Mouse (Mus musculus): Measurements from ENCODE around the gene Gm10300. TPM values are rescaled to one million over a fixed set of nuclear protein-coding genes. Genes with fewer than 3 reads are reported as not detected.

Gene Gm10300
- polyA plus RNA-seq, 1 experiment from 2014 or later = not detected

DNA sequence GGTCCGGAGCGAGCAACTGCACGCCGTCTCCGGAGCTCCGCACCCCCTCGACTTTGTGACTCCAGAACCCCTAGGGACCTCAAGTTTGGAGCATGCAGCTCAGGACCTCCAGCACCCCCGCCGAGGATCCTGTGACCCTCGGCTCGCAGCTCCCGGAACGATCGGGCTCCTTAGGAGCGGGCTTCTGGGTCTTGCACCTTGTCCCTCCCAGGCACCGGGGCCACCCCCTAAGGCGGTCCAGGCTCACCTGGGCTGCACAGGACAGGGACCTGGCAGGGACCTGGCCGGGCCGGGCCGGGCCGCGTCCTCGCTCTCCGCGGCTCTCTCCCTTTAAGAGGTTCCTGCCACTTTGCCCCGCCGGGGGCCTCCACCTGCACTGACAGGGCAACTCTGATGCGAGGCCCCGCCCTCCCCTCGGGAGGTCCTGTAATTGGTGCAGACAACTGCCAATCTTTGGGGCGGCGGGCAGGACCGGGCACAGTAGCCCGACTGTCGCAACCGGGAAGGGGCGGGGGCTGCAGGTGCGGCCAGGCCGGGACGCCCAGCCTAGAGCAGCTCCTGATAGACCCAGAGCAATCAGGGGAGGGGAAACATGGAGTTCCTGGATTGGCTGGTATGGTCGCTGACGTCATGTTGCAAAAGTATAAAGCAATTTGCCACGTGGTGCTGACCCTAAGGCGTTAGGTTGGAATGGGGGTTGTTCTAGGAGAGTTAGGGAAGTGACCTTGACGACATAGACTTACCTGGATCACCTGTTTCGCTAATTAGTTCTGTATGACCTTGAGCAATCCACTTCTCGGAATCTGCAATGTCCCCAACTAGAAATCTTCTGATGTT lies 654 bp downstream of the Gm10300 start, which contains the start of gene Epb41:
Gene Epb41 (minus strand): TSS at position 389 of the 837 bp plus-strand sequence.
- peaks cover 92% of the 10 kb centered on the region for H3K27me3 ChIP-seq (ENCODE audit: poor library complexity, severe bottlenecking)
- H3K36me3 ChIP-seq (replicated peaks) = no peaks in the 10 kb centered on the region
- H3K4me1 ChIP-seq = peaks cover 69% of the 10 kb centered on the region
- peak within 1 kb of the TSS; percentile 87 for H3K4me3 ChIP-seq
- WGBS = 2% methylated on average over 47 of the region's 47 CpGs
- DNase-seq (ENCODE audit: extremely low spot score, low spot score) = peak; percentile 95
- no peaks in the 10 kb centered on the region for H3K9me3 ChIP-seq
- H3K27ac ChIP-seq = peak within 1 kb of the TSS; percentile 83

DNA sequence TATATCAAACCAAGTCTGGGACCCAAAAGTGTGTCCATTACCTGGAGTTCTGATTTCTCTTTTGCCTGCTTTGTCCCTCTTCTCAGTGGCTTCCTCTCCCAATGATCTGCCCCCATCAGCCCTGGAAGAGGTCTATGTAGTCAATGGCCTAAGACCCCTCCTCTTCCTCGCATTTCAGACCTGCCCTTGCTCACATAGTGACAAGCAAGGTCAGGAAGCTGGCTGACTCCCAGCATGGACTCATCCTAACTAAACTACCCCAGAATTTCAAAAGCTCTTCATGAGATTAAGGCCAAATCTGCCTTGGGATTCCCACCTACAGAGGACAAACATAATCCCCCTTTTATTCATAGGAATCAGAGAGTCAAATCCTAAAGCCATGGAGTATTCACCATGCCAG lies 1.3 kb downstream of the Gm10300 start:
- H3K4me3 ChIP-seq = peak overlapping the region; percentile 87
- H3K27ac ChIP-seq = no peak overlapping the region
- H3K36me3 ChIP-seq (replicated peaks) = no peaks in the 10 kb centered on the region
- H3K27me3 ChIP-seq (ENCODE audit: poor library complexity, severe bottlenecking) = peaks cover 91% of the 10 kb centered on the region
- H3K9me3 ChIP-seq = no peaks in the 10 kb centered on the region
- no peak for DNase-seq (ENCODE audit: extremely low spot score, low spot score)
- 24% methylated on average over 1 of the region's 1 CpGs for WGBS
- H3K4me1 ChIP-seq = peaks cover 64% of the 10 kb centered on the region

DNA sequence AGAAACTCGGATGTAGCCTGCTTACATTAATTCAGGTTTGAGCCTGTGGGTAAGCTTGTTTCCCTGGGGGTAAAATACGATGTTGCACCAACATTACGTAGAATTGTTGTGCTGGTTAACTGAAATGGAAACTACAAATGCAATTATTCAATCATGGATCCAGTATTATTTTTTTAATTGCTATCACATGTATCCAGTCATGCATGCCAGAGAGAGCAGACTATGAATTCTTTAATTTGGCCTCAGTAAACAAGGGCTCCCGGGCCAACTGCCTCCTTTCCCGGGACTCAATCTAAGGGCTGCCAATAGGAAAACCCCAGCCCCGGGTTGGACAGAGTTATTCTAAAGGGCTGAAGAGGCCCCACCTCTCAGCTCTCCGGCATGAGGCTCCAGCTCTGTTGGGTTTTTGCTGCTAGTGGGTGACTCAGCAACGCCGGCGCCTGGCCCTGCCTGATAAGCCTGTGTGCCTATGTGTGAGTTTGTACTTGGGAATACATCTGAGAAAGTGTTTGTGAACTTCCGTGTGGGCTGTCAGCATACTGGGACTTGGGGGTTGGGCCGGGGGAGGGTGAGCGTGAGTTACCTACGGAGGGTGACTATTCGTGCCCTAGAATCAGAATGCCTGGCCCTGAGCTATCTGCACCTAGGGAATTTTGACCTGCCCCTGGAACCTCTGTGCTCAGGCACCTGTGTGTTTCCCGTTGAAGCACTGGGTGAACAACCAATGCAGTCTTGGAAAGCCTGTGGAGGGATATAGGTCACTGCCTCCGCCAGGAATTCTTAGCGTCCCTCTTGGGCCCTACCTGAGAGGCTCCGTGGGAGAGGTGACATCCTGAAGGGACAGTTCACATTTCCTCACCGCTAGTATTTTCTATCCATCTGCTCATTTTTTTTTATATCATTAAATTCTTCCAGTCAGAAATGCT lies 2.2 kb downstream of the Gm10300 start:
- Histone ChIP-seq H3K27me3 (ENCODE audit: poor library complexity, severe bottlenecking) (peaks cover 92% of the 10 kb centered on the region), H3K9me3 (no peaks in the 10 kb centered on the region), H3K36me3 (replicated peaks) (no peaks in the 10 kb centered on the region), H3K4me3 (peak overlapping the region; percentile 1; the same call in 1 of the 2 replicates), H3K4me1 (peaks cover 64% of the 10 kb centered on the region), H3K27ac (peak overlapping the region; percentile 20; the same call in 1 of the 2 replicates)
- WGBS = 25% methylated on average over 20 of the region's 20 CpGs
- DNase-seq (ENCODE audit: extremely low spot score, low spot score) = peak; percentile 59

DNA sequence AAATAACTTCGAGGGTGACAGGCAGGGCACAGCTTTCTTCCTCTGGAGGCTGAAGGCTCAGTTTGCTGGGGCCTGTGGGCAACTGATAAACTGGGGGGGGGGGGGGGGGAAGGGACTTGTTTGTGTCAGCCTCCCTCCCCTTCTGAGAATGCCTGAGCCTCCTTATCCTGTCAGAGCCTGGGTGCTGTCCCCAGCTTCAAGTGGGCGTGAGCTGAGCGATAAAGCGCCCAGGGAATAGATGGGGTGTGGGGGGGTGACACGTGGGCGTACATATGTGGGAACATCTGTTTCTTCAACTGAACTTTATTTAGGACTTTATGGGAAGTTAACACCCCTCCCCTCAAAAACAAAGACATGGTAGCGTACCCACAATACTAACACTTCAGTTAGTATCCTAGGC lies 2.9 kb downstream of the Gm10300 start:
- Histone ChIP-seq H3K9me3 (no peaks in the 10 kb centered on the region), H3K27ac (no peak overlapping the region), H3K4me1 (peaks cover 64% of the 10 kb centered on the region), H3K27me3 (ENCODE audit: poor library complexity, severe bottlenecking) (peaks cover 89% of the 10 kb centered on the region), H3K4me3 (no peak overlapping the region), H3K36me3 (replicated peaks) (no peaks in the 10 kb centered on the region)
- 65% methylated on average over 7 of the region's 7 CpGs for WGBS
- no peak for DNase-seq (ENCODE audit: extremely low spot score, low spot score)

DNA sequence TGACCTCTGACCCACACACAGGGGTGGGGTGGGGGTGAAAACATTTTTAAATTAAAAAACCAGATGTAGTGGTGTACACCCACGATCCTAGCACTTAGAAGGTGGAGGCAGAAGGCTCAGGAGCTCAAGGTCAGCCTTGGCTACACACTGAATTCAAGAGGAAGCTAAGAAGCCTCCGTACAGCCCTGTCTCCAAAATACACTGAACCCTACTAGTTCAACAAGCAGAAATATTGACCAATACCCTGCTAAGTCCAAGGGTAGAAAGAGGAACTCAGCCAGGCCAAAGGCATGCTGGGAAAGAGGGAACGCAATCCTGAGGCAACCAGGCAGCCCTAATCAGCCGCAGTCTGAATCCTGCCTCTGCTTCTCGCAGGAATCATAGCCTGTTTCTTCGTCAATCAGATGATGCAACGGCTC lies 3.8 kb downstream of the Gm10300 start:
- DNase-seq (ENCODE audit: extremely low spot score, low spot score) = no peak
- Histone ChIP-seq H3K9me3 (no peaks in the 10 kb centered on the region), H3K27me3 (ENCODE audit: poor library complexity, severe bottlenecking) (peaks cover 89% of the 10 kb centered on the region), H3K4me1 (peaks cover 64% of the 10 kb centered on the region), H3K27ac (no peak overlapping the region; the same call in 1 of the 2 replicates), H3K36me3 (replicated peaks) (no peaks in the 10 kb centered on the region), H3K4me3 (no peak overlapping the region)
- WGBS = 69% methylated on average over 7 of the region's 7 CpGs

DNA sequence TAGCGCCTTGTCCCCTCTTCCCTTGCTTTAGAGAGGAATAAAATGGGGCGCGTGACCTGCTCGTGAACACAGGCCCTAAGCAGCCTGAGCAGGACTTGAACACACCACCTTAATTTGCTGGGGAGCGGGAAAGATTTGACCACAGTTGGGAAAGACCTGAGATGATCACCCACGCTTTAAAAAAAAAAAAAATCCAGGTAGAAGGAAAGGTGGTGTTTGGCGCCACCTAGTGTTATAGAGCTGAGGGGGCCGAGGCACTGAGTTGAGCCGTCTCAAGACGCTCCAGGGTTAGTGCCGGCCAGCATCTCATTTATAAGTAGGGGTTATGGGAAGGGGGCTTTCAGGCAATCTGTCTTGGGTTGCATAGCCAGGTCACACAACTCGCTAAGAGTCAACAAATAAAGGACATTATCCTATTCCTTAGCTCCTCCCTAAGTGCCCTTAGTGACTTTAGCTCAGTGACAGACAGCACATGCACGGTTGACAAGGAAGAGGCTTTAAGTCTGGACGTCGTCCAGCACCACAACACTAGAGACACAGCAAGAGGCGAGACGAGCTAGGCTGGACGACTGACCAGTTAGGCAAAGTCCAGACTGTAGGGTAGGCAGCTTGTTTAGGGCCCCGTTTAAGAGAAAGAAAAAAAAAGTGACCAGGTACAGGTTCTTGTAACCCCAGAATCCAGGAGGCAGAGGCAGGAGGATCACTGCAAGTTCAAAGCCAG lies 5.2 kb downstream of the Gm10300 start:
- peaks cover 75% of the 10 kb centered on the region for H3K27me3 ChIP-seq (ENCODE audit: poor library complexity, severe bottlenecking)
- 19% methylated on average over 19 of the region's 19 CpGs for WGBS
- no peaks in the 10 kb centered on the region for H3K36me3 ChIP-seq (replicated peaks)
- DNase-seq (ENCODE audit: extremely low spot score, low spot score) = peak; percentile 77
- peaks cover 64% of the 10 kb centered on the region for H3K4me1 ChIP-seq
- H3K27ac ChIP-seq = no peak overlapping the region
- no peak overlapping the region for H3K4me3 ChIP-seq
- H3K9me3 ChIP-seq = no peaks in the 10 kb centered on the region

DNA sequence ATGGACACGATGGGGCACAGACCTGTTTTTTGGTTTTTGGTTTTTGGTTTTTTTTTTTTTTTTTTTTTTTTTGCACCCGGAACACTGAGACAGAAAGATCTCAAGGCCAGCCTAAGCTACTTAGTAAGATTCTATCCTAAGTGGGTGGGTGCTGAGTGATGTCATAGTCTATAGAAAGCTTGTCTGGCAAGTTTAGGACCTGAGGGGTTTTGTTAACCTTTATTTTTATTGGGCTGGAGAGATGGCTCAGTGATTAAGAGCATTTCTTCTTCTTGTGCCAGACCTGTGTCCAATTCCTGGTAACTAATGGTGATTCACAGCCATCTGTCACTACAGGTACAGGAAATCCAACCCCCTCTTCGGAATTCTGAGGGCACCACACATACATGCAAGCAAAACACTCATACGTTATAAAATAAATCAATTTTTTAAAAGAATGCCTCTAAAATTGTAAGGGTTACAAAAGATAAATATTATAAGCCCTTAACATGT lies 6.0 kb downstream of the Gm10300 start:
- Histone ChIP-seq H3K4me1 (peaks cover 59% of the 10 kb centered on the region), H3K9me3 (no peaks in the 10 kb centered on the region), H3K27ac (no peak overlapping the region), H3K36me3 (replicated peaks) (no peaks in the 10 kb centered on the region), H3K4me3 (no peak overlapping the region), H3K27me3 (ENCODE audit: poor library complexity, severe bottlenecking) (peaks cover 80% of the 10 kb centered on the region)
- no peak for DNase-seq (ENCODE audit: extremely low spot score, low spot score)
- 79% methylated on average over 4 of the region's 4 CpGs for WGBS

DNA sequence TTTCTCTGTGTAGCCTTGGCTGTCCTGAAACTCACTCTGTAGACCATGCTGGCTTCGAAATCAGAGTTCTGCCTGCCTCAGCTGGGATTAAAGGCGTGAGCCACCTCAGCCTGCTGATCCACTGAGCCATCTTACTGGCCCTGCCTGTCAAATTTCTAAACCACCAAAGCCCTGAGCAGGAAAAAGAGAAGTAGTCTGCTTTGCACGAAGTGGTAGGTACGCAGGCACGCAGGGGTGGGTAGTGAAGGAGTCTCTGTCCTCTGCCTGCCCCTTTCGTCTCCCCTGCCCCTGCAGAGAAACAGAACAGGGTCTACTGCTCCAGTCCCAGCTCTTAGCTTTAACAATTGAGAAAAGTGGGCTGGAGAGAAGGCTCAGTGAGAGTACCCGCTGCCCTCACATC lies 10.6 kb downstream of the Gm10300 start:
- Histone ChIP-seq H3K4me1 (peaks cover 23% of the 10 kb centered on the region), H3K27me3 (ENCODE audit: poor library complexity, severe bottlenecking) (peaks cover 55% of the 10 kb centered on the region), H3K27ac (no peak overlapping the region), H3K4me3 (no peak overlapping the region), H3K9me3 (peaks cover 4% of the 10 kb centered on the region; the same call in 1 of the 2 replicates), H3K36me3 (replicated peaks) (no peaks in the 10 kb centered on the region)
- WGBS = 82% methylated on average over 7 of the region's 7 CpGs
- no peak for DNase-seq (ENCODE audit: extremely low spot score, low spot score)

DNA sequence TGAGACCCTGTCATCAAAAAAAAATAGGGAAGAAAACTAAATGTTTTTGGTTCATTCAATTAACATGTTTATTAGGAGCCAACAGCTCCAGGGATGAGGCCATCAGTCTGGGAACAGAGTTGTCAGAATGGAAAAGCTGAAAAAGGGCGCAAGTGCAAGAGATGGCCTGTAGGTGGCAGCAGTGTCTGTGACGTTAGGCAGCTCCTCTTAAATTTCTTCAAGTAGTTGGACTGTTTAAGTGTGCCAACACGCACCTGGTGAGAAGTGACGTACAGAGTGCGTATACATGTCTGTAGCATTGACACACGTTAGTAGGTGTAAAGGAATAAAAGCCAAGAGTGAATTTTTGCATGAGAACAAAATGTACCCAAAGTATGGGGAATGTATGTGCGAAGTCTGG lies 14.4 kb downstream of the Gm10300 start:
- H3K36me3 ChIP-seq (replicated peaks) = no peaks in the 10 kb centered on the region
- DNase-seq (ENCODE audit: extremely low spot score, low spot score) = peak; percentile 62
- H3K9me3 ChIP-seq = peaks cover 4% of the 10 kb centered on the region; the same call in 1 of the 2 replicates
- peaks cover 11% of the 10 kb centered on the region for H3K4me1 ChIP-seq
- H3K27me3 ChIP-seq (ENCODE audit: poor library complexity, severe bottlenecking) = peaks cover 26% of the 10 kb centered on the region
- 30% methylated on average over 7 of the region's 7 CpGs for WGBS
- no peak overlapping the region for H3K4me3 ChIP-seq
- H3K27ac ChIP-seq = no peak overlapping the region

DNA sequence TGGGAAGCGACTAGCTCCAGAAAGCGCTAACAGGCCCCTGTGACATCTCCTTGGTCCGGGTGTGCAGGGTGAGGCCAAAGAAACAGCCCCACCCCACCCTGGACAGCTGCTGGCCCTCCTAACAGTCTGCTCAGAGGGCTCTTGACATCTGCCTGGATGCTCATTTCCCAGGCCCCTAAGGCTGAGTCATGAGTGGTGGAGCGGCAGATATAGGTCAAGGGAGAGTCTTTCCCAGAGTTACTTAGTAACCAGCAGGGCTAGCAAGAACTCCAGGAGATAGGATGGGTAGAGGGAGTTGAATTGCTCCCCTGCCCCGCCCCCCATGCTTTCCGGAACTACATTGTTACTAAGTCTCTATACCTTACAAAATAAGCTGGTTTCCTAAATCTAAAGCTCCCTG lies 18.6 kb downstream of the Gm10300 start:
- H3K9me3 ChIP-seq = no peaks in the 10 kb centered on the region
- H3K27me3 ChIP-seq (ENCODE audit: poor library complexity, severe bottlenecking) = no peaks in the 10 kb centered on the region; the same call in 1 of the 2 replicates
- WGBS = 85% methylated on average over 6 of the region's 6 CpGs
- no peaks in the 10 kb centered on the region for H3K36me3 ChIP-seq (replicated peaks)
- no peak overlapping the region for H3K4me3 ChIP-seq
- no peaks in the 10 kb centered on the region for H3K4me1 ChIP-seq
- no peak overlapping the region for H3K27ac ChIP-seq
- no peak for DNase-seq (ENCODE audit: extremely low spot score, low spot score)

DNA sequence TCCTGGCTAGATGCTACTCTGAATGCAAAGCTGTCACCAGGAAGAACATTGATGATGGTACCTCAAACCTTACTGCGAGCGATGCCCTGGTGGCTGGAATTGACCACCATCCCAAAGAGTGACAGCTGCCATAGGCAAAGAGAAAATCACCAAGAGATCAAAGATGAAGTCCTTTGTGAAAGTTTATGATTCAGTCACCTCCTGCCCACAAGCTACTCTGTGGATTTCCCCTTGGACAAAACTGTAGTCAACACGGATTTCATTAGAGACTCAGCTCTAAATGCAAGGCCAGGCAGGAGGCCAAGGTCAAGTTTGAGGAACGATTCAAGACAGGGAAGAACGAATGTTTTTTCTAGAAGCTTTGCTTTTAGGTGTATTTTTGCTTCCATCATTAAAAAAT lies 19.4 kb downstream of the Gm10300 start:
- DNase-seq (ENCODE audit: extremely low spot score, low spot score) = no peak
- WGBS = 92% methylated on average over 5 of the region's 5 CpGs

DNA sequence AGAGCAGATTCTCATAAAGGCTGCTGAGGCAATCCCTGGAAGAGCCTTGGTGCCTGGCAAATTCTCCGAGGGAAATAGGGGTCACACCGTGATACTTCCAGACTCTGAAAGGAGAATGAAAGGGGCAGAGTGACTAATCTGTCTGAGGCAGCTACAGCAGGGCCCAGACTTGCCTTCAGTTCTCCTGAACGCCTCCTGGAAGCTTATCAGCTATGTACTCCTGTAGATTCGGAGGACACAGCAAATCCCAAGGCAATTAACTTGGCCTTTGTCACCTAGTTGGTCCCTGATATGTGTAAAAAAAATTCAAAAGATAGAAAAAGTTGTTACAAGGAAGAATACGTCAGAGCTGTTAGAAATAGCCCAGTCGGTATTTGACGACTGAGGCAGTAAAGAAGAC lies 20.5 kb downstream of the Gm10300 start:
- H3K27me3 ChIP-seq (ENCODE audit: poor library complexity, severe bottlenecking) = no peaks in the 10 kb centered on the region
- no peaks in the 10 kb centered on the region for H3K36me3 ChIP-seq (replicated peaks)
- no peak overlapping the region for H3K27ac ChIP-seq
- DNase-seq (ENCODE audit: extremely low spot score, low spot score) = no peak
- H3K4me1 ChIP-seq = no peaks in the 10 kb centered on the region
- WGBS = 82% methylated on average over 7 of the region's 7 CpGs
- H3K4me3 ChIP-seq = no peak overlapping the region
- no peaks in the 10 kb centered on the region for H3K9me3 ChIP-seq

More for the DNA sequence above, 19.4 kb downstream of the Gm10300 start:
- Histone ChIP-seq H3K36me3 (replicated peaks) (no peaks in the 10 kb centered on the region), H3K4me3 (no peak overlapping the region), H3K27ac (no peak overlapping the region), H3K27me3 (ENCODE audit: poor library complexity, severe bottlenecking) (no peaks in the 10 kb centered on the region), H3K4me1 (no peaks in the 10 kb centered on the region), H3K9me3 (no peaks in the 10 kb centered on the region)

Measured in forebrain, embryonic 10.5 days (tissue).